Mouse (Mus musculus) liver, embryonic 13.5 days (tissue): Measurements from ENCODE around the gene Art3. TPM values are rescaled to one million over a fixed set of nuclear protein-coding genes. Genes with fewer than 3 reads are reported as not detected.
A peak's percentile ranks its signal among the peaks of the same experiment; 100 is the strongest.

Source experiments
- ATAC-seq: fragments of 200-750 bp; cut with Nextera tagmentation; 2 replicates; pipeline ENCODE4 v1.8.0; 2017; ENCODE audit warnings: low read depth, mild to moderate bottlenecking, moderate number of reproducible peaks, moderate library complexity
- DNase-seq: peaks from one replicate; pipeline ENCODE4 v3.0.0; 2022
- H3K27ac ChIP-seq: fragments of 300-500 bp; sonication (generic); 2 replicates; pipeline ENCODE4 v1.5.1; 2015; ENCODE audit warnings: moderate library complexity, mild to moderate bottlenecking, inconsistent platforms
- H3K27me3 ChIP-seq: fragments of 300-500 bp; sonication (generic); 2 replicates; pipeline ENCODE4 v1.6.1; 2015; ENCODE audit warnings: mild to moderate bottlenecking, inconsistent platforms
- H3K36me3 ChIP-seq: fragments of 300-500 bp; sonication (generic); 2 replicates; pipeline ENCODE4 v1.6.1; 2015; ENCODE audit warnings: mild to moderate bottlenecking, inconsistent platforms
- H3K4me1 ChIP-seq: fragments of 300-500 bp; sonication (generic); replicated peaks from 2 replicates; pipeline ENCODE4 v1.6.1; 2015; ENCODE audit warnings: inconsistent platforms
- H3K4me2 ChIP-seq: fragments of 300-500 bp; sonication (generic); 2 replicates; pipeline ENCODE4 v1.6.1; 2015; ENCODE audit warnings: inconsistent platforms, mild to moderate bottlenecking, moderate library complexity
- H3K4me3 ChIP-seq: fragments of 300-500 bp; sonication (generic); replicated peaks from 2 replicates; pipeline ENCODE4 v1.5.1; 2015; ENCODE audit warnings: mild to moderate bottlenecking, inconsistent platforms
- H3K9ac ChIP-seq: fragments of 300-500 bp; sonication (generic); 2 replicates; pipeline ENCODE4 v1.6.1; 2015; ENCODE audit warnings: mild to moderate bottlenecking, inconsistent platforms
- H3K9me3 ChIP-seq: fragments of 300-500 bp; sonication (generic); replicated peaks from 2 replicates; pipeline ENCODE4 v1.6.1; 2016; ENCODE audit warnings: inconsistent platforms
- WGBS: fragments of 180-500 bp; shearing (Covaris S2); methylation state at CpG from one replicate; pipeline ENCODE4 v1.1.7; 2015; ENCODE audit not compliant: insufficient replicate concordance; 5-methylcytosine and 5-hydroxymethylcytosine counted together
- polyA plus RNA-seq: library from polyadenylated mRNA; unstranded; fragments of >200 nt; fragmentation: Nextera tagmentation; extraction: Ambion mirVana; gene quantifications from 2 replicates; pipeline ENCODE4 v1.2.1, GENCODE M21; 2015

Art3 gene
- polyA plus RNA-seq, 1 experiment from 2014 or later: 1.3 TPM

GRCm38 (mm10) chr5:92383747-92384146 lies 52.1 kb downstream of the Art3 start:
- Histone ChIP-seq H3K27ac (no peak overlapping the region), H3K4me3 (no peak overlapping the region), H3K4me2 (no peak overlapping the region), H3K9ac (no peak overlapping the region), H3K36me3 (no peaks in the 10 kb centered on the region), H3K27me3 (peaks cover 14% of the 10 kb centered on the region), H3K9me3 (no peaks in the 10 kb centered on the region), H3K4me1 (peaks cover 14% of the 10 kb centered on the region)
- DNase-seq (no peak), ATAC-seq (no peak)
- 71% methylated on average over 7 of the region's 7 CpGs for WGBS

GRCm38 (mm10) chr5:92384855-92385254 lies 53.2 kb downstream of the Art3 start:
- Histone ChIP-seq H3K4me3 (no peak overlapping the region), H3K36me3 (no peaks in the 10 kb centered on the region), H3K27me3 (peaks cover 25% of the 10 kb centered on the region), H3K9me3 (no peaks in the 10 kb centered on the region), H3K4me2 (no peak overlapping the region), H3K27ac (no peak overlapping the region), H3K4me1 (peaks cover 14% of the 10 kb centered on the region), H3K9ac (no peak overlapping the region)
- DNase-seq (no peak), ATAC-seq (no peak)
- WGBS: 34% methylated on average over 7 of the region's 7 CpGs

- no peak overlapping the region for H3K4me2 ChIP-seq
- WGBS: 58% methylated on average over 5 of the region's 5 CpGs
- no peaks in the 10 kb centered on the region for H3K36me3 ChIP-seq
- no peak overlapping the region for H3K9ac ChIP-seq
- H3K4me1 ChIP-seq: peaks cover 14% of the 10 kb centered on the region
- no peak for DNase-seq
- 0 out of 2 replicates have a peak, but pooled peaks have one; percentile 3 for ATAC-seq
- H3K9me3 ChIP-seq: no peaks in the 10 kb centered on the region
- H3K27ac ChIP-seq: no peak overlapping the region
- H3K27me3 ChIP-seq: peaks cover 38% of the 10 kb centered on the region
- no peak overlapping the region for H3K4me3 ChIP-seq
Measured at GRCm38 (mm10) chr5:92386102-92386501, 54.5 kb downstream of the Art3 start.

- Histone ChIP-seq H3K4me3 (no peak overlapping the region), H3K4me1 (peaks cover 11% of the 10 kb centered on the region), H3K9me3 (no peaks in the 10 kb centered on the region), H3K9ac (no peak overlapping the region), H3K4me2 (no peak overlapping the region), H3K36me3 (no peaks in the 10 kb centered on the region), H3K27me3 (peaks cover 43% of the 10 kb centered on the region), H3K27ac (no peak overlapping the region)
- DNase-seq (no peak), ATAC-seq (no peak; the same call in 1 of the 2 replicates)
- WGBS: 16% methylated on average over 6 of the region's 6 CpGs
Measured at GRCm38 (mm10) chr5:92386643-92387042, 55.0 kb downstream of the Art3 start.

- peaks cover 11% of the 10 kb centered on the region for H3K4me1 ChIP-seq
- no peak overlapping the region for H3K27ac ChIP-seq
- 62% methylated on average over 11 of the region's 11 CpGs for WGBS
- DNase-seq (no peak), ATAC-seq (no peak)
- no peak overlapping the region for H3K9ac ChIP-seq
- H3K9me3 ChIP-seq: no peaks in the 10 kb centered on the region
- peaks cover 51% of the 10 kb centered on the region for H3K27me3 ChIP-seq
- H3K4me2 ChIP-seq: no peak overlapping the region
- H3K36me3 ChIP-seq: no peaks in the 10 kb centered on the region
- no peak overlapping the region for H3K4me3 ChIP-seq
Measured at GRCm38 (mm10) chr5:92387433-92387832, 55.8 kb downstream of the Art3 start.

GRCm38 (mm10) chr5:92389977-92390376 lies 58.4 kb downstream of the Art3 start:
- no peak for ATAC-seq

GRCm38 (mm10) chr5:92390615-92391014 lies 59.0 kb downstream of the Art3 start:
- no peak overlapping the region for H3K9ac ChIP-seq
- ATAC-seq (no peak), DNase-seq (no peak)
- 63% methylated on average over 8 of the region's 8 CpGs for WGBS
- H3K4me3 ChIP-seq: no peak overlapping the region
- peaks cover 35% of the 10 kb centered on the region for H3K4me1 ChIP-seq
- H3K4me2 ChIP-seq: no peak overlapping the region
- no peak overlapping the region for H3K27ac ChIP-seq
- H3K27me3 ChIP-seq: peaks cover 66% of the 10 kb centered on the region
- no peaks in the 10 kb centered on the region for H3K9me3 ChIP-seq
- no peaks in the 10 kb centered on the region for H3K36me3 ChIP-seq

More at GRCm38 (mm10) chr5:92389977-92390376, 58.4 kb downstream of the Art3 start:
- WGBS: 77% methylated on average over 2 of the region's 2 CpGs
- DNase-seq: no peak
- H3K27me3 ChIP-seq: peaks cover 66% of the 10 kb centered on the region
- H3K9me3 ChIP-seq: no peaks in the 10 kb centered on the region
- no peak overlapping the region for H3K4me3 ChIP-seq
- peaks cover 29% of the 10 kb centered on the region for H3K4me1 ChIP-seq
- H3K27ac ChIP-seq: no peak overlapping the region
- H3K36me3 ChIP-seq: no peaks in the 10 kb centered on the region
- H3K9ac ChIP-seq: no peak overlapping the region
- no peak overlapping the region for H3K4me2 ChIP-seq

- peak overlapping the region; percentile 35 for H3K4me3 ChIP-seq
- peaks cover 49% of the 10 kb centered on the region for H3K4me1 ChIP-seq
- no peak for DNase-seq
- H3K27me3 ChIP-seq: peaks cover 61% of the 10 kb centered on the region
- no peaks in the 10 kb centered on the region for H3K9me3 ChIP-seq
- peak overlapping the region; percentile 20; the same call in 1 of the 2 replicates for H3K9ac ChIP-seq
- WGBS: 34% methylated on average over 18 of the region's 18 CpGs
- H3K27ac ChIP-seq: no peak overlapping the region
- no peak for ATAC-seq
- peak overlapping the region; percentile 59 for H3K4me2 ChIP-seq
- no peaks in the 10 kb centered on the region for H3K36me3 ChIP-seq
Measured at GRCm38 (mm10) chr5:92392542-92392941, 60.9 kb downstream of the Art3 start.

- Histone ChIP-seq H3K27ac (no peak overlapping the region), H3K9ac (no peak overlapping the region), H3K4me1 (peaks cover 61% of the 10 kb centered on the region), H3K4me3 (no peak overlapping the region), H3K36me3 (no peaks in the 10 kb centered on the region), H3K4me2 (peak overlapping the region; percentile 35), H3K27me3 (peaks cover 51% of the 10 kb centered on the region), H3K9me3 (no peaks in the 10 kb centered on the region)
- 27% methylated on average over 10 of the region's 10 CpGs for WGBS
- peak; percentile 56; the same call in 1 of the 2 replicates for ATAC-seq
- peak; percentile 35 for DNase-seq
Measured at GRCm38 (mm10) chr5:92393863-92394262, 62.2 kb downstream of the Art3 start.

- peaks cover 32% of the 10 kb centered on the region for H3K27me3 ChIP-seq
- H3K4me3 ChIP-seq: no peak overlapping the region
- WGBS: 31% methylated on average over 3 of the region's 3 CpGs
- H3K36me3 ChIP-seq: no peaks in the 10 kb centered on the region
- H3K4me2 ChIP-seq: peak overlapping the region; percentile 37
- H3K27ac ChIP-seq: peak overlapping the region; percentile 85
- ATAC-seq (no peak; the same call in 1 of the 2 replicates), DNase-seq (no peak)
- H3K9me3 ChIP-seq: no peaks in the 10 kb centered on the region
- H3K9ac ChIP-seq: no peak overlapping the region
- peaks cover 61% of the 10 kb centered on the region for H3K4me1 ChIP-seq
Measured at GRCm38 (mm10) chr5:92395764-92396163, 64.1 kb downstream of the Art3 start.

GRCm38 (mm10) chr5:92396476-92396875 lies 64.8 kb downstream of the Art3 start:
- Histone ChIP-seq H3K9me3 (no peaks in the 10 kb centered on the region), H3K4me3 (no peak overlapping the region), H3K36me3 (no peaks in the 10 kb centered on the region), H3K27me3 (peaks cover 25% of the 10 kb centered on the region), H3K9ac (no peak overlapping the region), H3K4me2 (peak overlapping the region; percentile 37), H3K4me1 (peaks cover 61% of the 10 kb centered on the region), H3K27ac (peak overlapping the region; percentile 85)
- DNase-seq: peak; percentile 70
- WGBS: 33% methylated on average over 6 of the region's 6 CpGs
- peak; percentile 92 for ATAC-seq

- Histone ChIP-seq H3K27me3 (peaks cover 8% of the 10 kb centered on the region), H3K9ac (no peak overlapping the region), H3K4me2 (no peak overlapping the region), H3K36me3 (no peaks in the 10 kb centered on the region), H3K9me3 (no peaks in the 10 kb centered on the region), H3K27ac (peak overlapping the region; percentile 45; the same call in 1 of the 2 replicates), H3K4me3 (no peak overlapping the region), H3K4me1 (peaks cover 50% of the 10 kb centered on the region)
- DNase-seq (peak; percentile 70), ATAC-seq (peak; percentile 59)
- 18% methylated on average over 5 of the region's 5 CpGs for WGBS
Measured at GRCm38 (mm10) chr5:92398153-92398552, 66.5 kb downstream of the Art3 start.
